Mouse (Mus musculus): ENCODE results near the gene Dusp11. TPM values are rescaled to one million over a fixed set of nuclear protein-coding genes. Genes with fewer than 3 reads are reported as not detected.

The Dusp11 gene
- total RNA-seq (2023; ENCODE audit: inconsistent age): 198 to 224 TPM (median 216 TPM) in 4 replicates

DNA sequence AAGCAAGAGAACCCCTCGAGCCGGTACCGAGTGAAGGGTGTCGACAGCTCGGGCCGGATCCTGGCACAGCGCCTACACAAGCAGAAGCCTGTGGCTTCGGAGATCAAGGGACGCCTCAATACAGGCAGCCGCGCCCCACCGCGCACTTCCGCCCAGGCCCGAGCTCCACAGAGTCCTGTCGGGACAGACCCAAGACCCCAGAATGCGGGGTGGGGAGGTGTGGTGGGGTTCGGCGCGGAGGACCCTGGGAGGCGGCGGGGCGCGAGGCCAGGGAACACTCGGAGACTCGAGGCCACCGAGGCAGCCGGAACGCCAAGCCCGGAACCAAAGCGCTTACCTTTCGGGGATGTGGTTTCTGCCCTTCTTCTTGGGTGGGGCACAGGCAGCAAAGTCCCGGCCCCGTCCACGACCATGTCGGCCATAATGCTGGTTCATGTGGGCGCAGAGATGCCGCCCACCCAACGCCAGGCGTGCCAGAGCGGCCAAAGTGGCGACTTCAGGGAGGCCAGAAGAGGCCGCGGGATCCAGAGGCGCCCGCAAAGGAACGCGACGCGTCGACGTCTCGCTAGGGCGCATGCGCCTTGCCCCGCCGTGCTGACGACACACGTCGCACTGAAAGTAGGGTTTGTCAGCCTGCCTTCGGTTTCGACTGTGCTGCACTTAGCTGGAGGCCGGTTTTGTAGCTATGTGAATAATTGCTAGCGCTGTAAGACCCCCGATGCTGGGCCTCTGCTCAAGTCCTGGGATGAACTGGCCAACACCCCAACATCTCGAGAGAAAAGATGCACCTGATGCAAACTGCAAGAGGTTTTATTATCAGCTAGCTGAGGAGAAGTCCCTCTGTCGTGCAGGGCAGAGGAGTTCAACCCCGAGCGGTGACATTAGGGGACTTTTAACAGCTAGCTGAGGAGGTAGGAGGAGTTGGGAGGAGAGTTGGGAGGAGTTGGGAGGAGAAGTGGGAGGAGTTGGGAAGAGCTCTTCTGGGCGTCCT lies at the start of gene Dusp11:
TSS of gene Dusp11 (minus strand) at position 567 of the 991 bp plus-strand sequence.

DNA sequence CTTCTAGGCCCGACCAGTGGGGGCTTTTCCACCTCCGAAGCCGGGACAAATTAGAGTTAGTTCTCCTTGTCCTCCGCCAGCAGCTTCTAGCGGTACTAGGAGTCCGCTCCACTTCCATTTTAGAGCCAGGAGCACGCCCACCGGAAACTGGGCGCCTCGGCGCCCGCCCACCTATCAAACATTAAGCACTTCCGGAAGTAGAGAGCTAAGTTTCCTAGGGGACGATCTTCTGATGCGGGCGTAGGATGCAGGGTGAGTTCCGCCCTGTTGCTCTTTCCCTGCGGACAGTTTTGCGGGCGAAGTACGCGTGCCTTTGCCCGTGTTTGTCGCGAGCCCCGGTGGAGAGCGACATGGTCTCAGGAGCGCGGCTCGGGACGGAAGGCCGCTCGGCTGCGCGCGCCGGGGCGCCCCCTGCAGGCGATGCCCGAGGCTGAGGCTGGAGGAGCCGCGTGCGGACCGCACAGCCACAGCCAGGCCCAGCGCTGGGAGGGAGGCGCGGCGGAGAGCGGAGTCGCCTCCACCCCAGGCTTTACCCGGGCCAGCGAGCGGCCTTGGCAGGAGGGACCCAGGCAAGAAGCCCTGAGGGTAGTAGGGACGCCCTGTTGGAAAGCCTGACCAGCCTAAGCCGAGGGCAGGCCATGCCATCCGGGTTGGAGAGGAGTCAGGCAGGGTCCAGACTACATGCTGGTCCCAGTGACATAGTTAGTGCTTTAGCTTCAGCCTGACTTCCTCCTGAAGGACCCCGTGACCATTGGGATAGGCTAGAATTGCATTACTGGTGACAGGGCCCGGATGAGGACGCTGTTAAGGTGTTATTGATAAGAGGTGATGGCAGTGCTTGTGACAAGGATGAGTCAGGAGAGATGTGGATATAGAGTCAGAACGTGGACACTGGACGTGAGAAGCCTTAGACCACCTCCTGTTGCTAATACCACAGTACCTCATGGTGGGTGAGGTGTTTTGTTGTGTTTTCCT lies 45.6 kb downstream of the Dusp11 start, which contains the start of gene Nat8f1:
TSS of gene Nat8f1 (minus strand) at position 149 of the 975 bp plus-strand sequence.

GRCm38 (mm10) chr6:85911587-85911986 lies 49.9 kb downstream of the Dusp11 start, which contains the start of gene Tprkb:
TSS of gene Tprkb (plus strand) at chr6:85911865.

GRCm38 (mm10) chr6:85904642-85905061 lies 56.8 kb downstream of the Dusp11 start, which contains the start of gene Nat8f4:
TSS of gene Nat8f4 (minus strand) at chr6:85904884.

Other genes with a start within 250 kb of the Dusp11 start
- not detected in 4 replicates for gene Nat8f7, start 248.5 kb downstream of the Dusp11 start, total RNA-seq (2023; ENCODE audit: inconsistent age)
- gene Nat8f3, start 195.9 kb downstream of the Dusp11 start, total RNA-seq (2023; ENCODE audit: inconsistent age): not detected in 4 replicates
- not detected in 4 replicates for gene Nat8f6, start 140.7 kb downstream of the Dusp11 start, total RNA-seq (2023; ENCODE audit: inconsistent age)
- not detected in 4 replicates for gene Nat8f5, start 140.7 kb downstream of the Dusp11 start, total RNA-seq (2023; ENCODE audit: inconsistent age)
- gene Nat8, start 129.6 kb downstream of the Dusp11 start, total RNA-seq (2023; ENCODE audit: inconsistent age): not detected in 4 replicates
- gene Nat8f2, start 92.5 kb downstream of the Dusp11 start, total RNA-seq (2023; ENCODE audit: inconsistent age): 0.16 TPM in 1 of 4 replicates, not detected in the others
- gene Nat8f4, start 56.8 kb downstream of the Dusp11 start, total RNA-seq (2023; ENCODE audit: inconsistent age): 1.6 to 4.6 TPM (median 2.6 TPM) in 4 replicates
- 15.3 to 19.3 TPM (median 17.7 TPM) in 4 replicates for gene Tprkb, start 49.8 kb downstream of the Dusp11 start, total RNA-seq (2023; ENCODE audit: inconsistent age)
- gene Nat8f1, start 46.0 kb downstream of the Dusp11 start, total RNA-seq (2023; ENCODE audit: inconsistent age): 2.1 to 4.3 TPM (median 3.7 TPM) in 4 replicates
- gene Figla, start 54.5 kb upstream of the Dusp11 start, total RNA-seq (2023; ENCODE audit: inconsistent age): not detected in 4 replicates
- gene Add2, start 67.0 kb upstream of the Dusp11 start, total RNA-seq (2023; ENCODE audit: inconsistent age): not detected in 4 replicates
- 0.74 to 1.8 TPM (median 1.3 TPM) in 4 replicates for gene Tgfa, start 233.6 kb upstream of the Dusp11 start, total RNA-seq (2023; ENCODE audit: inconsistent age)